Mouse (Mus musculus) limb, embryonic 11.5 days (tissue): ENCODE results near the gene Psmg4. TPM values are rescaled to one million over a fixed set of nuclear protein-coding genes. Genes with fewer than 3 reads are reported as not detected.

Experiments used
- ATAC-seq: fragments of 200-750 bp; cut with Nextera tagmentation; 2 replicates; pipeline ENCODE4 v1.8.0; 2017; ENCODE audit warnings: low read depth; ENCODE audit not compliant: insufficient number of reproducible peaks, low FRiP score, low TSS enrichment
- DNase-seq: peaks from one replicate; pipeline ENCODE4 v3.0.0-alpha.2; 2015; ENCODE audit warnings: low spot score
- H3K27ac ChIP-seq: fragments of 300-500 bp; sonication (generic); replicated peaks from 2 replicates; pipeline ENCODE4 v1.5.1; 2014; ENCODE audit warnings: low read depth, mild to moderate bottlenecking, low read length
- H3K27me3 ChIP-seq: fragments of 300-500 bp; sonication (generic); 2 replicates; pipeline ENCODE4 v1.6.1; 2014; ENCODE audit warnings: mild to moderate bottlenecking, low read length, mixed read lengths; ENCODE audit not compliant: control insufficient read depth, insufficient read depth
- H3K36me3 ChIP-seq: fragments of 300-500 bp; sonication (generic); 2 replicates; pipeline ENCODE4 v1.6.1; 2014; ENCODE audit warnings: mild to moderate bottlenecking, low read length, moderate library complexity, mixed read lengths; ENCODE audit not compliant: control insufficient read depth, insufficient read depth
- H3K4me1 ChIP-seq: fragments of 300-500 bp; sonication (generic); 2 replicates; pipeline ENCODE4 v1.6.1; 2014; ENCODE audit warnings: low read length, mixed read lengths; ENCODE audit not compliant: control insufficient read depth, insufficient read depth
- H3K4me2 ChIP-seq: fragments of 300-500 bp; sonication (generic); 2 replicates; pipeline ENCODE4 v1.6.1; 2014; ENCODE audit warnings: low read depth, mild to moderate bottlenecking, moderate library complexity; ENCODE audit not compliant: severe bottlenecking
- H3K4me3 ChIP-seq: fragments of 300-500 bp; sonication (generic); 2 replicates; pipeline ENCODE4 v1.5.1; 2014; ENCODE audit warnings: low read depth, low read length
- H3K9ac ChIP-seq: fragments of 300-500 bp; sonication (generic); 2 replicates; pipeline ENCODE4 v1.6.1; 2014; ENCODE audit warnings: mild to moderate bottlenecking, low read length
- H3K9me3 ChIP-seq: fragments of 300-500 bp; sonication (generic); 2 replicates; pipeline ENCODE4 v1.6.1; 2016; ENCODE audit warnings: low read length; ENCODE audit not compliant: control insufficient read depth
- WGBS: fragments of 180-500 bp; shearing (Covaris S2); extraction: QIAGEN DNeasy Blood & Tissue Kit; methylation state at CpG from one replicate; pipeline ENCODE4 v1.1.7; 2014; 5-methylcytosine and 5-hydroxymethylcytosine counted together
- polyA plus RNA-seq: library from polyadenylated mRNA; unstranded; fragments of >200 nt; fragmentation: Nextera tagmentation; extraction: Ambion mirVana; gene quantifications from 2 replicates; pipeline ENCODE4 v1.2.1, GENCODE M21; 2014

The Psmg4 gene
- polyA plus RNA-seq, 1 experiment from 2014 or later = 88.2 TPM

DNA sequence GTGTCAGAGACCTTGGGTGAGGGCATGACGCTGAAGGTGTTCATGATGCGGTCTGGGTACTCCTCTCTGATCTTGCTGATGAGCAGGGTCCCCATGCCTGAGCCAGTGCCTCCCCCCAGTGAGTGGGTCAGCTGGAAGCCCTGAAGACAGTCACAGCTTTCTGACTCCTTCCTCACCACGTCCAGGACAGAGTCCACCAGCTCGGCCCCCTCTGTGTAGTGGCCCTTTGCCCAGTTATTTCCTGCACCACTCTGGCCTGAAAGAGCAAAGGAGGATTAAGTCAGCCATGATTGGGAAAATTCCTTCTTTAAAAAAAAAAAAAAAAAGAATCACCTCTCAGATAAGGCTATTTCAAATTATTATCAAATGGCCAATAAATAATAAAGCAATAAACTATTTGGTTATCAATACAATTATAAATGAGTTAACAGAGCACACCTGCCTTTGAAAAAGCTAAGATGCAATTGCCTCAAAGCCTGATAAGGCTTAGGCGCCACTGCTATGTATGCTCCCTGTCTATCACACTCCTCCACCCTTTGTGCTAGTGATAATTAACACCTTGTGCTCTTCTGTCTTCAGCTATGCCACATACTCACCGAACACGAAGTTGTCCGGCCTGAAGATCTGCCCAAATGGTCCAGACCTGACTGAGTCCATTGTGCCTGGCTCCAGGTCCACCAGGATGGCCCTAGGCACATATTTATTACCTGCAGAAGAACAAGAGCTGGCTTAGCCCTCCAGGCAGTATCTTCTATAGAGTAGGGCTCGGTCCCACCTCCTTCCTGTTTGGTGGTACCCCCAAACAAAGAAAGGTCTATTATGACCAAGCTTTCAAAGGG is 34.3 kb upstream of the Psmg4 start:
- Histone ChIP-seq H3K27ac (no peak overlapping the region), H3K36me3 (no peaks in the 10 kb centered on the region), H3K4me3 (no peak overlapping the region), H3K27me3 (0 out of 2 replicates have a peak, but pooled peaks cover 6% of the 10 kb centered on the region), H3K9me3 (no peaks in the 10 kb centered on the region), H3K4me1 (peaks cover 18% of the 10 kb centered on the region), H3K4me2 (no peak overlapping the region; the same call in 1 of the 2 replicates), H3K9ac (no peak overlapping the region)
- no peak for ATAC-seq
- 81% methylated on average over 8 of the region's 9 CpGs for WGBS
- DNase-seq = no peak

DNA sequence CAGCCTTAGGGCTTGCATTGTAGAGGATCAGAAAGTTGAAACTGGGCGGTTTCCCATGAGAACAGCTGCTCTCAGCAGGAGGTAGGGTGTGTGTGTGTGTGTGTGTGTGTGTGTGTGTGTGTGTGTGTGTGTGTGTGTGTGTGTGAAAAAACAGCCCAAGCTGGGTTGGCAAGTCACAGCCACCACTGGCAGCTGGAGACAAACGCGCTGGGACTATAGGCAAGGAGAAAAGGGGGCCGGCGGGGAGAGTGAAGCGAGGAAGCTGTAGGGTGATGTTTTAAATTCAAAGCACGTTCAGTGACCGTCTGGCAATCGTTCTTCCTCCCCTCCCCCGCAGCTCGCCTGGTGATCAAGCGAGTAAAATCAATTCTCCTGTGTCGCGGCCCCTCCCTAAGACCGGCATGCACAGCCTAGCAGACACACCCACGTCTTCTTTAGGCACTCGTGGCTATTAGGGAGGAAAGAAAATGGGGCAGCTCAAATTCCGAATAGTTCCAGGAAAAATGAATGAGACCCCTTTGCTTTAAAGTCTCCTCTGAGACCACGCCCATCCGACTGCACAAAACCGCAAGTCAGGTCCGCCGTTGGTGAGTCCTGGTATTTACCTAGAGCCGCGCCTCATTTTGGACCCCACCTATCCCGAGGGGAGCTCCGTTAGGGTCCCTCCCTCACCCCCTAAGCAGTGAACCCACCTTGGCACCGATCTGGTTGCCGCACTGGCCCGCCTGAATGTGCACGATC is 33.1 kb upstream of the Psmg4 start:
- Histone ChIP-seq H3K4me2 (peak overlapping the region; percentile 90), H3K4me1 (peaks cover 22% of the 10 kb centered on the region), H3K27me3 (0 out of 2 replicates have a peak, but pooled peaks cover 6% of the 10 kb centered on the region), H3K4me3 (peak overlapping the region; percentile 58), H3K27ac (no peak overlapping the region), H3K9me3 (no peaks in the 10 kb centered on the region), H3K9ac (peak overlapping the region; percentile 59; the same call in 1 of the 2 replicates), H3K36me3 (no peaks in the 10 kb centered on the region)
- WGBS = under 1% methylated on average over 31 of the region's 31 CpGs
- ATAC-seq (peak; percentile 51), DNase-seq (no peak)

- peak; percentile 89 for ATAC-seq
- Histone ChIP-seq H3K9me3 (no peaks in the 10 kb centered on the region), H3K27ac (peak within 1 kb of the TSS; percentile 62; the same call in 1 of the 2 replicates), H3K36me3 (no peaks in the 10 kb centered on the region), H3K9ac (peak within 1 kb of the TSS; percentile 60), H3K4me3 (peak within 1 kb of the TSS; percentile 58), H3K4me1 (peaks cover 22% of the 10 kb centered on the region), H3K27me3 (0 out of 2 replicates have a peak, but pooled peaks cover 6% of the 10 kb centered on the region), H3K4me2 (peak within 1 kb of the TSS; percentile 90)
- DNase-seq = peak; percentile 86
- WGBS = 0% methylated on average over 26 of the region's 26 CpGs
These were observed 32.5 kb upstream of the Psmg4 start, which contains the start of gene Tubb2b for GRCm38 (mm10) chr13:34130226-34130731. Gene Tubb2b, minus strand, starts transcription at chr13:34130466.

- Histone ChIP-seq H3K4me1 (peaks cover 22% of the 10 kb centered on the region), H3K4me3 (peak overlapping the region; percentile 58), H3K27me3 (0 out of 2 replicates have a peak, but pooled peaks cover 6% of the 10 kb centered on the region), H3K27ac (peak overlapping the region; percentile 62; the same call in 1 of the 2 replicates), H3K4me2 (peak overlapping the region; percentile 90), H3K9ac (peak overlapping the region; percentile 60), H3K9me3 (no peaks in the 10 kb centered on the region), H3K36me3 (no peaks in the 10 kb centered on the region)
- DNase-seq (peak; percentile 76), ATAC-seq (peak; percentile 46; the same call in 1 of the 2 replicates)
- WGBS = under 1% methylated on average over 24 of the region's 24 CpGs
These were observed 31.6 kb upstream of the Psmg4 start for GRCm38 (mm10) chr13:34131011-34131707.

- no peaks in the 10 kb centered on the region for H3K36me3 ChIP-seq
- peaks cover 22% of the 10 kb centered on the region for H3K4me1 ChIP-seq
- 0 out of 2 replicates have a peak, but pooled peaks cover 6% of the 10 kb centered on the region for H3K27me3 ChIP-seq
- peak overlapping the region; percentile 90 for H3K4me2 ChIP-seq
- peak overlapping the region; percentile 60 for H3K9ac ChIP-seq
- 0 out of 2 replicates have a peak overlapping the region, but pooled peaks have one; percentile 62 for H3K27ac ChIP-seq
- H3K9me3 ChIP-seq = no peaks in the 10 kb centered on the region
- peak overlapping the region; percentile 58 for H3K4me3 ChIP-seq
- 0% methylated on average over 10 of the region's 10 CpGs for WGBS
- ATAC-seq (peak; percentile 31; the same call in 1 of the 2 replicates), DNase-seq (peak; percentile 71)
These were observed 31.1 kb upstream of the Psmg4 start for GRCm38 (mm10) chr13:34131708-34132060.

DNA sequence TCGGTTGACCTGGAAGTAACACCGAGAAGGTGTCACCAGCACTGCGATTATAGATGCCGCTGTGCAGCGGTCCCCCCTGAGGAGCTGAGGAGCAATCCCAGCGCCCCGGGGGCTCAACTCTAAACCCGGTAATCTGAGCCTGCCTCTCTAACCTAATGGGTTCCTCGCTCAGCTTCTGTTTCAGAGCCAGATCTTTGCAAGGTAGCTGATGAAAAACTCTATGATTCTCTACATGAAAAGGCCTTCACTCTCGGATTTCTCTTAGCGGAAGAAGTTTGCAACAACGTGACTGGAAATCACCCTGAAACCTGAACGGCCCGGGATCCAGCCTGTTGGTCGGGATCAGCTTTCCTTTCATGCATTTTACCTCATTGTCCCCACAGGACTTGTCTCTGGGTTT is 30.5 kb upstream of the Psmg4 start:
- H3K27me3 ChIP-seq = 0 out of 2 replicates have a peak, but pooled peaks cover 6% of the 10 kb centered on the region
- no peaks in the 10 kb centered on the region for H3K36me3 ChIP-seq
- no peak overlapping the region for H3K27ac ChIP-seq
- ATAC-seq = no peak
- H3K4me2 ChIP-seq = peak overlapping the region; percentile 90
- H3K4me1 ChIP-seq = peaks cover 22% of the 10 kb centered on the region
- H3K9ac ChIP-seq = no peak overlapping the region
- peak; percentile 55 for DNase-seq
- H3K9me3 ChIP-seq = no peaks in the 10 kb centered on the region
- peak overlapping the region; percentile 58; the same call in 1 of the 2 replicates for H3K4me3 ChIP-seq
- WGBS = 0% methylated on average over 15 of the region's 15 CpGs

DNA sequence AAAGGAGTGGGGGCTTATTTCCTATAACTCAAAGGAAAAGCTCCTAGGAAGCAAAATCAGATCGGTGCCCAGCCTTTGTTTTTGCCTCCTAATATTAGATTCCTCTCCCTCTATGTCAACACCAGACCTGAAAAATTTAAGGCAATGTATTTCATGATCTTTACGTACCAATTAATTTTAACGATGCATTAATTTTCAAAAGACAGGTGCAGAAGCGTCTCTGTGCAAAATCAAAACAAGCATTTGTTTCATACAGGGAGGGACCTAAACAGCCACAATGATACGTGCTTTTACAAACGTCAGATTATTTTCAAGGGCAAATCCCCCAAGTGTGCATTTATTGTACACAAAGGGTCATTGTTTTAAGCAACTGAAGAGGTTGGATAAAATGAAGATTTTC is 29.9 kb upstream of the Psmg4 start:
- no peak overlapping the region for H3K4me3 ChIP-seq
- no peak overlapping the region for H3K27ac ChIP-seq
- 0 out of 2 replicates have a peak, but pooled peaks cover 6% of the 10 kb centered on the region for H3K27me3 ChIP-seq
- H3K36me3 ChIP-seq = no peaks in the 10 kb centered on the region
- H3K9me3 ChIP-seq = no peaks in the 10 kb centered on the region
- peak overlapping the region; percentile 90 for H3K4me2 ChIP-seq
- H3K4me1 ChIP-seq = peaks cover 22% of the 10 kb centered on the region
- H3K9ac ChIP-seq = no peak overlapping the region
- DNase-seq (no peak), ATAC-seq (no peak)
- 14% methylated on average over 6 of the region's 6 CpGs for WGBS
